Mouse (Mus musculus) cerebellum, adult 2 months (tissue): ENCODE measurements around the gene Gm21970.

Source experiments
- CTCF ChIP-seq: fragments of 200-500 bp; IDR thresholded peaks from 2 replicates; pipeline ENCODE4 v1.5.1; 2011; ENCODE audit warnings: low read depth, mild to moderate bottlenecking, control low read depth, low read length, moderate library complexity, borderline replicate concordance; ENCODE audit not compliant: insufficient read depth
- POLR2A ChIP-seq: fragments of 200-500 bp; IDR thresholded peaks from 2 replicates; pipeline ENCODE4 v1.6.1; 2011; ENCODE audit warnings: low read length, control low read depth, borderline replicate concordance; ENCODE audit not compliant: insufficient read depth

GRCm38 (mm10) chr16:91398944-91399343, 7.4 kb downstream of the Gm21970 start:
- TF ChIP-seq CTCF (no peak), POLR2A (no peak)
